Mouse (Mus musculus): ENCODE results near the gene Mettl7a2. TPM values are rescaled to one million over a fixed set of nuclear protein-coding genes. Genes with fewer than 3 reads are reported as not detected.
"Not testable (repeated sequence)": the region's sequence is repeated elsewhere in the genome, so short reads cannot be mapped to it uniquely, and the experiment has no call there.

The Mettl7a2 gene
- total RNA-seq (2014; rRNA removed) = 0.13 TPM in 1 of 2 replicates, not detected in the other
- 0.05 and 0.18 TPM in 2 replicates for polyA plus RNA-seq (2012; rRNA removed)

GRCm38 (mm10) chr15:100352711-100353250, at the start of gene Mettl7a2, which contains the start of gene Methig1:
Mettl7a2 (plus strand) TSS chr15:100353200.
Methig1 (plus strand) TSS chr15:100353149.
- no peak for TF ChIP-seq CTCF (IDR thresholded peaks at IDR 0.05; ENCODE audit: low read depth, low read length)
- peaks cover 4% of the 10 kb centered on the region; the same call in 1 of the 2 replicates for H3K4me1 ChIP-seq (ENCODE audit: control insufficient read depth, insufficient read depth, low read length)
- H3K27me3 ChIP-seq (ENCODE audit: control insufficient read depth, insufficient read depth, low read length) = no peaks in the 10 kb centered on the region
- no peak within 1 kb of the TSS for H3K4me3 ChIP-seq (ENCODE audit: insufficient read depth, low read depth, low read length)
- no peaks in the 10 kb centered on the region for H3K36me3 ChIP-seq (ENCODE audit: control insufficient read depth, insufficient read depth, low read length)
- no peak within 1 kb of the TSS for H3K27ac ChIP-seq (replicated peaks; ENCODE audit: insufficient read depth, low read depth, low read length)
- no peak within 1 kb of the TSS for H3K9ac ChIP-seq (ENCODE audit: low read depth, low read length)
- no peak for DNase-seq (ENCODE audit: extremely low read depth, low read depth, low spot score)
- WGBS = 89% methylated on average over 10 of the region's 10 CpGs
- H3K79me2 ChIP-seq (ENCODE audit: control insufficient read depth, insufficient read depth, low read length) = no peaks in the 10 kb centered on the region

GRCm38 (mm10) chr15:100303428-100304018, 49.5 kb upstream of the Mettl7a2 start:
- Histone ChIP-seq H3K4me1 (ENCODE audit: control insufficient read depth, insufficient read depth, low read length) (peaks cover 7% of the 10 kb centered on the region), H3K4me3 (ENCODE audit: insufficient read depth, low read depth, low read length) (peak overlapping the region; percentile 23; the same call in 1 of the 2 replicates)

GRCm38 (mm10) chr15:100304019-100304991, 48.7 kb upstream of the Mettl7a2 start, which contains the start of gene Mettl7a1:
Mettl7a1 (plus strand) TSS chr15:100304140.
- under 1% methylated on average over 24 of the region's 30 CpGs for WGBS
- Histone ChIP-seq H3K27me3 (ENCODE audit: control insufficient read depth, insufficient read depth, low read length) (no peaks in the 10 kb centered on the region), H3K4me3 (ENCODE audit: insufficient read depth, low read depth, low read length) (peak within 1 kb of the TSS; percentile 94), H3K27ac (replicated peaks; ENCODE audit: insufficient read depth, low read depth, low read length) (peak within 1 kb of the TSS; percentile 99), H3K4me1 (ENCODE audit: control insufficient read depth, insufficient read depth, low read length) (peaks cover 7% of the 10 kb centered on the region), H3K79me2 (ENCODE audit: control insufficient read depth, insufficient read depth, low read length) (peaks cover 12% of the 10 kb centered on the region; the same call in 1 of the 2 replicates), H3K9ac (ENCODE audit: low read depth, low read length) (peak within 1 kb of the TSS; percentile 94), H3K36me3 (ENCODE audit: control insufficient read depth, insufficient read depth, low read length) (peaks cover 7% of the 10 kb centered on the region; the same call in 1 of the 2 replicates)
- DNase-seq (ENCODE audit: extremely low read depth, low read depth, low spot score) = peak; percentile 96
- TF ChIP-seq POLR2A (IDR thresholded peaks at IDR 0.05; ENCODE audit: extremely low read depth, insufficient read depth, low read length) (peak; percentile 98), CTCF (IDR thresholded peaks at IDR 0.05; ENCODE audit: low read depth, low read length) (no peak)

More at GRCm38 (mm10) chr15:100303428-100304018, 49.5 kb upstream of the Mettl7a2 start:
- Histone ChIP-seq H3K27ac (replicated peaks; ENCODE audit: insufficient read depth, low read depth, low read length) (peak overlapping the region; percentile 98), H3K79me2 (ENCODE audit: control insufficient read depth, insufficient read depth, low read length) (peaks cover 11% of the 10 kb centered on the region; the same call in 1 of the 2 replicates), H3K9ac (ENCODE audit: low read depth, low read length) (peak overlapping the region; percentile 83), H3K27me3 (ENCODE audit: control insufficient read depth, insufficient read depth, low read length) (no peaks in the 10 kb centered on the region), H3K36me3 (ENCODE audit: control insufficient read depth, insufficient read depth, low read length) (peaks cover 5% of the 10 kb centered on the region; the same call in 1 of the 2 replicates)
- WGBS = 29% methylated on average over 8 of the region's 8 CpGs
- DNase-seq (ENCODE audit: extremely low read depth, low read depth, low spot score) = peak; percentile 51
- TF ChIP-seq CTCF (IDR thresholded peaks at IDR 0.05; ENCODE audit: low read depth, low read length) (no peak), POLR2A (IDR thresholded peaks at IDR 0.05; ENCODE audit: extremely low read depth, insufficient read depth, low read length) (no peak)

- peaks cover 12% of the 10 kb centered on the region; the same call in 1 of the 2 replicates for H3K79me2 ChIP-seq (ENCODE audit: control insufficient read depth, insufficient read depth, low read length)
- peaks cover 13% of the 10 kb centered on the region for H3K4me1 ChIP-seq (ENCODE audit: control insufficient read depth, insufficient read depth, low read length)
- TF ChIP-seq POLR2A (IDR thresholded peaks at IDR 0.05; ENCODE audit: extremely low read depth, insufficient read depth, low read length) (no peak), CTCF (IDR thresholded peaks at IDR 0.05; ENCODE audit: low read depth, low read length) (no peak)
- 38% methylated on average over 2 of the region's 2 CpGs for WGBS
- no peaks in the 10 kb centered on the region for H3K27me3 ChIP-seq (ENCODE audit: control insufficient read depth, insufficient read depth, low read length)
- H3K4me3 ChIP-seq (ENCODE audit: insufficient read depth, low read depth, low read length) = peak overlapping the region; percentile 94
- peaks cover 7% of the 10 kb centered on the region; the same call in 1 of the 2 replicates for H3K36me3 ChIP-seq (ENCODE audit: control insufficient read depth, insufficient read depth, low read length)
- DNase-seq (ENCODE audit: extremely low read depth, low read depth, low spot score) = no peak
- peak overlapping the region; percentile 45; the same call in 1 of the 2 replicates for H3K9ac ChIP-seq (ENCODE audit: low read depth, low read length)
- peak overlapping the region; percentile 99 for H3K27ac ChIP-seq (replicated peaks; ENCODE audit: insufficient read depth, low read depth, low read length)
Observed at GRCm38 (mm10) chr15:100306201-100306600, 46.8 kb upstream of the Mettl7a2 start.

GRCm38 (mm10) chr15:100307438-100308096, 45.4 kb upstream of the Mettl7a2 start:
- peak; percentile 80 for DNase-seq (ENCODE audit: extremely low read depth, low read depth, low spot score)
- not testable (repeated sequence) for H3K27me3 ChIP-seq (ENCODE audit: control insufficient read depth, insufficient read depth, low read length)
- H3K4me3 ChIP-seq (ENCODE audit: insufficient read depth, low read depth, low read length) = peak overlapping the region; percentile 32; the same call in 1 of the 2 replicates
- H3K79me2 ChIP-seq (ENCODE audit: control insufficient read depth, insufficient read depth, low read length) = peaks cover 12% of the 10 kb centered on the region; the same call in 1 of the 2 replicates
- H3K36me3 ChIP-seq (ENCODE audit: control insufficient read depth, insufficient read depth, low read length) = peaks cover 17% of the 10 kb centered on the region; the same call in 1 of the 2 replicates
- H3K9ac ChIP-seq (ENCODE audit: low read depth, low read length) = peak overlapping the region; percentile 63
- TF ChIP-seq CTCF (IDR thresholded peaks at IDR 0.05; ENCODE audit: low read depth, low read length) = 0 out of 2 replicates have a peak, but pooled peaks have one; percentile 15
- 11% methylated on average over 11 of the region's 11 CpGs for WGBS
- H3K4me1 ChIP-seq (ENCODE audit: control insufficient read depth, insufficient read depth, low read length) = peaks cover 18% of the 10 kb centered on the region
- peak overlapping the region; percentile 57; the same call in 1 of the 2 replicates for H3K27ac ChIP-seq (replicated peaks; ENCODE audit: insufficient read depth, low read depth, low read length)
